Mouse (Mus musculus): ENCODE measurements around the gene Cachd1. TPM values are rescaled to one million over a fixed set of nuclear protein-coding genes. Genes with fewer than 3 reads are reported as not detected.
A peak's percentile ranks its signal among the peaks of the same experiment; 100 is the strongest.

Cachd1 gene
- polyA plus RNA-seq, 1 experiment from 2014 or later: 6.6 TPM

DNA sequence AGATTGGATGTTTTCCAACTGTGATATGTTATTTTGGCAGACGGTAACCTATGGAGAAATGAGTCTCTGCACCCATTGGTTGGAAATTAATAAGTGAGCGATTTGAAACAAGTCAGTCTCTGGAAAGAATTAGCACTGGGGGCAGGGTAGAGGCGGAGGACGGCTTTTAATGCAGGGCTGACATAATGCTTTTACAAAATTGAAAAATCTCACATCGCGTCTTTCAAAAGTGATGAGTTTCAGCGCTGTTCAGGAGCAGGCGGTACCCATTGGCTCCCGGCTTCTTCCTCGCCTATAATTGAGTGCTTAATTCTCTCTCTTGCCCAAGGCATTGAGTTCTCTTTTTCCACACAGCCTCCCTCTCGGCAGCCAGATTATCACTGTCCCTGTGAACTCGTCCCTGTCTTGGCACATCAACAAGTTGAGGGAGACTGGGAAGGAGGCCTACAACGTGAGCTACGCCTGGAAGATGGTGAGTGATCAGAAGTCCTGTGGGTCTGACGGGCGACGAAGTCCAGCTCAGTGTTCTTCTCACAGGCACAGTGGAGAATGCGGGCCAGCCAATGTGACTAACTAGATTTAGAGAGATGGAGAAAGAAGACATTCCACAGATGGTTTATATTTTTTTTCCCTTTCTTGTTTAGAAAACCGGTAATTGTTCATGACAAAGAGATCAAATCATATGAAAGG lies 191.4 kb downstream of the Cachd1 start:
- Histone ChIP-seq H3K36me3 (replicated peaks) (no peaks in the 10 kb centered on the region), H3K4me3 (replicated peaks) (no peak overlapping the region), H3K27me3 (no peaks in the 10 kb centered on the region), H3K9ac (no peak overlapping the region), H3K9me3 (replicated peaks) (no peaks in the 10 kb centered on the region), H3K4me2 (no peak overlapping the region), H3K4me1 (replicated peaks) (no peaks in the 10 kb centered on the region), H3K27ac (replicated peaks) (no peak overlapping the region)
- no peak for ATAC-seq (ENCODE audit: insufficient read depth)
- 76% methylated on average over 19 of the region's 19 CpGs for WGBS (ENCODE audit: insufficient replicate concordance)

DNA sequence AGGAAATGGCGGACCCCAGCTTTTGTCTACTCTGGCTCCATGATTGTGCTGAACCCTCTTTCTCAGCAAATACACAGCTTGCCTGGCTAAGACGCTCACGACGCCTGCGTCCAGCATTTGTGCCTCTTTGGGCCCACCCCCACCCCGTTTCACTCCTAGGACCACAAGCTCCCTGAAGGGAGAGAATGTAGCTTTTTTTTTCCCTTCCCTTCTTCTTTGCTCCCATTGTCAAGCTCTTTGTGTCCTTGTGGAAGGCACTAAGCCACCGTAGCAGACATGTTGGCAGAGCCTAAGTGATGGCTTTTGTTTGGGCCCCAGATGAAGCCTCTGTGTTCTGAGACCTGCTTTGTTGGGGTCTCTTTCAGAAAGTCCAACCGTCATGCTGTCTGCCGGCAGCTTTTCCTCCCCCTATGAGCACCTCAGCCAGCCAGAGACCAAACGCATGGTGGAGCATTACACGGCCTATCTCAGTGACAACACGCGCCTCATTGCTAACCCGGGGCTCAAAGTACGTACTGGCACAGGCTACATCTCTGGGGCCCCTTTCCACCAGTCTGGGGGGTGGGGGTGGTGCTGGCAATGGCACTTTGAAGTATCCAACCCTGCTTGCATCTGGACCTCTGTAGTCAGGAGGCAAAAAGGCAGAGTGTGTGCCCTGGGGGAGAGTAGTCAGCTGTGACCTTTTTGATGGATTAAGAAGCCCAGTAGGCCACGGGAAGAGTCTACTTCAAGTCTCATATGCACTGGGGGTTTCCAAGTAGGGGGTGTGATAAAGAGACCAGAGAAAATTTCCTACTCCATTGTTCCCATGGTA lies 197.4 kb downstream of the Cachd1 start:
- H3K9me3 ChIP-seq (replicated peaks): no peaks in the 10 kb centered on the region
- no peak overlapping the region for H3K4me3 ChIP-seq (replicated peaks)
- ATAC-seq (ENCODE audit: insufficient read depth): no peak
- no peak overlapping the region for H3K27ac ChIP-seq (replicated peaks)
- no peaks in the 10 kb centered on the region for H3K27me3 ChIP-seq
- H3K4me1 ChIP-seq (replicated peaks): no peaks in the 10 kb centered on the region
- no peak overlapping the region for H3K4me2 ChIP-seq
- no peak overlapping the region for H3K9ac ChIP-seq
- H3K36me3 ChIP-seq (replicated peaks): no peaks in the 10 kb centered on the region
- WGBS (ENCODE audit: insufficient replicate concordance): 77% methylated on average over 16 of the region's 16 CpGs

DNA sequence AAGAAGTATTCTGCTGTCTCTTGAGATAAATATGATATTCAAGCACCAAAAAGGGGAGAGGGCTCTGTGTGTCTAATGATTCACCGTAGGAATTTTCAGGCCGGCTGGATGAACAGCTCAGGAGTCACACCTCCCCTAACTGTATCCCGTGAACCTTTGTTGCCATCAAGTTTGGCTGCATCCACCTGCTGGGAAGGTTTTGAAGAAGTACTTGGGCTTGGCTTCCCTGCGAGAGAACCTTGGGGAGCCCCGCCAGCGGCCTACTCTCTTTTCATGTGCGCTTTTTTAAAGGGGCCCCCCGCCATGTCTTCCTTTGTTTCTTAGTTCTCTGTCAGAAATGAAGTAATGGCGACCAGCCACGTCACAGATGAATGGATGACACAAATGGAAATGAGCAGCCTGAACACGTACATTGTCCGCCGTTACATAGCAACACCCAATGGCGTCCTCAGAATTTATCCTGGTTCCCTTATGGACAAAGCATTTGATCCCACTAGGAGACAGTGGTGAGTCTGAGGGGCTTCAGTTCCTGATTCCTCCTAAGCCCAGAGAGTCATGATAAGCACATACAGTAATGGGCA lies 198.1 kb downstream of the Cachd1 start:
- Histone ChIP-seq H3K4me1 (replicated peaks) (no peaks in the 10 kb centered on the region), H3K9ac (no peak overlapping the region), H3K27me3 (no peaks in the 10 kb centered on the region), H3K27ac (replicated peaks) (no peak overlapping the region), H3K4me3 (replicated peaks) (no peak overlapping the region), H3K4me2 (no peak overlapping the region), H3K36me3 (replicated peaks) (no peaks in the 10 kb centered on the region), H3K9me3 (replicated peaks) (no peaks in the 10 kb centered on the region)
- no peak for ATAC-seq (ENCODE audit: insufficient read depth)
- 76% methylated on average over 14 of the region's 14 CpGs for WGBS (ENCODE audit: insufficient replicate concordance)

DNA sequence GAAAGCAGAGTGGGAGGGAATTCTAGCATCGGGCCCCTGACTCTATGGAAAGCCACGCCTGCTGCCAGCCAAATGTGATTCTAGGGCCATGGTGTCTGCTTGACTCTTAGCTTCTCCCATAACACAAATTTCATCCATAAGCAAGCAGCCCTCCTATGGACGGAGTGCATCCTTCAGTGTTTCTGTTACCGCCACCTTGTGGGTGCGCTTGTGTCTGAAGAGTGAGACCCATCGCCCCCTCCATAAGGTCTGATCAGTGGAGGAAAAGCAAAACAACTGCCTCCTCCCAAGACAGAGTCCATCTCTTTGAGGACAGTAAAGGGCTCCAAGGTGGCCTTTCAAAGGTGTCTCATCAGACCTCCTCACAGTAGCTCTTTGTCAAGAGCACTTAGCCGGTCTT lies 201.0 kb downstream of the Cachd1 start:
- Histone ChIP-seq H3K27ac (replicated peaks) (no peak overlapping the region), H3K9ac (no peak overlapping the region), H3K9me3 (replicated peaks) (no peaks in the 10 kb centered on the region), H3K36me3 (replicated peaks) (no peaks in the 10 kb centered on the region), H3K4me1 (replicated peaks) (no peaks in the 10 kb centered on the region), H3K27me3 (no peaks in the 10 kb centered on the region), H3K4me3 (replicated peaks) (no peak overlapping the region), H3K4me2 (no peak overlapping the region)
- ATAC-seq (ENCODE audit: insufficient read depth): no peak
- 78% methylated on average over 7 of the region's 7 CpGs for WGBS (ENCODE audit: insufficient replicate concordance)

DNA sequence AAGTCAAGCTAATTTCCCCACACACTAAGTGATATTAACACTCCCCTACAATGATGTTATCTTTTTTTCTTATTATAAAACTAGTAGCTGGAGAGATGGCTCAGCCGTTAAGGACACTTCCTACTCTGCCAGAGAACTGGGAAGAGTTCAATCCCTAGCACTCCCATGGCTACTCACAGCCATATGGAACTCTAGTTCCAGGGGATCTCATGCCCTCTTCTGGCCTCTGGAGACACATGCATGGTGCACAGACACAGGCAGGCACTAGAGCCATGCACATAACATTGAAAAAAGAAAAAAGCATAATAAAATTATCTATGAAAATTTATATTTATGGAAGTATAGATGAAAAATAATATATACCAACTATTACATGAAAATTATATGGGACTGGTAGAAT lies 210.7 kb downstream of the Cachd1 start:
- no peak for ATAC-seq (ENCODE audit: insufficient read depth)
- WGBS (ENCODE audit: insufficient replicate concordance): 59% methylated on average over 1 of the region's 1 CpGs
- H3K4me3 ChIP-seq (replicated peaks): no peak overlapping the region

DNA sequence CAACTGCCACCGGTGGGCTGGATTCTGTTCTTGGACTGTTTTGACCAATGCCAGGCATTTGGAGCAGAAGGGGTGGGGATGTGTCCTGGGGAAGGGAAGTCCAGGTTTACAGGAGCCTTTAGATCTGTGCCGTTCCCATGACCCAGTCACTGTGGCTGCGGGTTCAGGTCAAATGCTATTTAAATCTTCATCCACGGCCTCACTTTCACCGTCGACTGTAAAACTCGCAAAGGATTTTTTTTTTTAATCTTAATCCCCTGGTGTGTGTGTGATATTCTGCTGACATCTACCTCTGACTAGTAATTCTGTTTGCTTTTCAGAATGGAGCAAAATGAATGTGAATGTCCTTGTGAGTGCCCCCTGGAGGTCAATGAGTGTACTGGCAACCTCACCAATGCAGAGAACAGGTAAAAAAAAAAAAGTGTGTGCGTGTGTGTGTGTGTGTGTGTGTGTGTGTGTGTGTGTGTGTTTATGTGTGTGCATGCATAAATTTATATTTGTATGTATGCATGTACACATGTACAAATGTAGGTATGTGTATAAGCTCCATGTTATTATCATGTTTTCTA lies 211.8 kb downstream of the Cachd1 start:
- Histone ChIP-seq H3K36me3 (replicated peaks) (no peaks in the 10 kb centered on the region), H3K4me3 (replicated peaks) (no peak overlapping the region), H3K4me1 (replicated peaks) (peaks cover 21% of the 10 kb centered on the region), H3K9me3 (replicated peaks) (no peaks in the 10 kb centered on the region), H3K4me2 (no peak overlapping the region), H3K27me3 (no peaks in the 10 kb centered on the region), H3K27ac (replicated peaks) (no peak overlapping the region), H3K9ac (no peak overlapping the region)
- no peak for ATAC-seq (ENCODE audit: insufficient read depth)
- WGBS (ENCODE audit: insufficient replicate concordance): 76% methylated on average over 8 of the region's 8 CpGs

More for the DNA sequence above, 210.7 kb downstream of the Cachd1 start:
- H3K36me3 ChIP-seq (replicated peaks): no peaks in the 10 kb centered on the region
- H3K4me2 ChIP-seq: no peak overlapping the region
- no peaks in the 10 kb centered on the region for H3K27me3 ChIP-seq
- H3K9me3 ChIP-seq (replicated peaks): no peaks in the 10 kb centered on the region
- H3K9ac ChIP-seq: no peak overlapping the region
- no peak overlapping the region for H3K27ac ChIP-seq (replicated peaks)
- peaks cover 9% of the 10 kb centered on the region for H3K4me1 ChIP-seq (replicated peaks)

DNA sequence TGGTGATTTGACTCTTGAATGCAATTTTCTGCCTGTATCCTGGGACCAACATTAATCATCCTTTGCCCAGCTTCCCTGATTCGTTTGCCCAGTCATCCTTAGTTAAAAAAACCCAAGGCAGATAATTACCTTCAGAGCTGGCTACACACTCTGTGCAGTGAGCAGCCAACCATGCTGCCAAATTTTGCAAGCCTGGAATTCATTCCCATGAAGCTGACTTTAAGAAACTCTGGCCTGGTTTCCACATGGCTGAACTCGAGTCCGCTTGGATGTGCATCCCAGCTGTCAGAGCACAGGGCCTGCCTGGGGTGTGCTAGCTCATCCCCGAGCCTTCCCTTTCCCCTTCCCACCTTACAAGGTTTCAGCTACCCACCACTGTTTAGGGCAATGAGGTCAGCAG lies 214.5 kb downstream of the Cachd1 start:
- Histone ChIP-seq H3K4me3 (replicated peaks) (no peak overlapping the region), H3K27me3 (no peaks in the 10 kb centered on the region), H3K4me1 (replicated peaks) (peaks cover 42% of the 10 kb centered on the region), H3K9me3 (replicated peaks) (no peaks in the 10 kb centered on the region), H3K4me2 (no peak overlapping the region), H3K9ac (no peak overlapping the region), H3K27ac (replicated peaks) (0 out of 2 replicates have a peak overlapping the region, but pooled peaks have one; percentile 15), H3K36me3 (replicated peaks) (no peaks in the 10 kb centered on the region)
- ATAC-seq (ENCODE audit: insufficient read depth): no peak
- WGBS (ENCODE audit: insufficient replicate concordance): 76% methylated on average over 4 of the region's 4 CpGs

DNA sequence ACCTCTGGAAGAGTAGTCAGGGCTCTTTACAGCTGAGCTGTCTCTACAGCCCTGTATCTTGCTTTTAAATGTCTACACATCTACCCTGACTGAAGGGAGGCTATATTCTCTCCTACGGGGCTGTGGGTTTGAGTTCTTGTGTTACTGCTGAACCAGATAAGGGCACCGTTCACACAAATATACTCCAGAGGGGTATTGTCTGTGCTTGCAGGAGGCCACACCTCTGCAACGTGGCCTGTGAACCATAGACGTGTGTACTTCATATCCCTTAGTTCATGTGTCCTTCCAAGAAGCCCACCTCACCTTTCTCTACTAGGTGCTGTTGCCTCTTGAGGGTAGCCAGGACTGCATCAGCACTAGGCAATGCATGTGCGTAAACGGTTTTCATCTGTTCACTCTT lies 215.6 kb downstream of the Cachd1 start:
- peak; percentile 5; the same call in 1 of the 2 replicates for ATAC-seq (ENCODE audit: insufficient read depth)
- peak overlapping the region; percentile 97 for H3K27ac ChIP-seq (replicated peaks)
- no peak overlapping the region for H3K9ac ChIP-seq

DNA sequence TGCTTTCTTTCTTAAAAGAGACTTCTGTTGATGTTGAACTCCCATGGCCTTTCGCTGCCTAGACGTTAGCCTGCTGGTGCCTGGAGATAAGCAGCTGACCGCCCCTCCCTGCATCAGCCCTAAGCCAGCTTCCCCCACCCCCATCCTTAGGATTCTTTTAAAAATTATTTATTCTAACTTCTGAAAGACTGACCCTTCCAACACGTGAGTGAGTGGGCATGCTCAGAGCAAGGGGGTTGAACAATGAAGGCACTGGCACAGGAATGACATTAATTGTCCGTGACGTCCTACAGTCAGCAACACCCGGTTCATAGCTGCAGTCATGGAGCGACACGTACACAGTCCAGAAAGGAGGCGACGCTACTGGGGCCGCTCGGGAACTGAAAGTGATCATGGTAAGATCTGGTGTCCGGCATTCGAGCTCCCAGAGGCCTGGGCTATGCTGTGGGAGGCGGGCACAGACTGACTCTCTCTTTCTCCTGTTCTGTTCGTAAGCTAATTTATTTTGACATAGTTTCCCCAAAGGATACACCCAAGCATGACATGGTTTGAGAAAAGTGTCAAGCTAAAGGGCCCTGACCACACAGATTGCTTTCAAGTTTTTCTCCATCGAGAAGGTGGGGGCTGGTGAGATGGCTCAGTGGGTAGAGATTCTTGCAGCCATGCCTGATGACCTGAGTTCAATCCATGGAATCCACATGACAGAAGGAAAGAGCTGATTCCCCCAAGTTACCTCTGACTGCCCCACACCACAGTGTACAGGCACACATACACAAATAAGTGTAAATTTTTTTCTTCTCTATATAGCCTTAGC lies 218.2 kb downstream of the Cachd1 start:
- peak overlapping the region; percentile 55 for H3K9ac ChIP-seq
- peak overlapping the region; percentile 64 for H3K4me2 ChIP-seq
- WGBS (ENCODE audit: insufficient replicate concordance): 21% methylated on average over 18 of the region's 18 CpGs
- H3K4me1 ChIP-seq (replicated peaks): peaks cover 64% of the 10 kb centered on the region
- H3K36me3 ChIP-seq (replicated peaks): no peaks in the 10 kb centered on the region; the same call in 1 of the 2 replicates
- H3K27me3 ChIP-seq: no peaks in the 10 kb centered on the region
- H3K4me3 ChIP-seq (replicated peaks): peak overlapping the region; percentile 59
- H3K27ac ChIP-seq (replicated peaks): peak overlapping the region; percentile 97
- ATAC-seq (ENCODE audit: insufficient read depth): peak; percentile 95
- H3K9me3 ChIP-seq (replicated peaks): no peaks in the 10 kb centered on the region

More for the DNA sequence above, 215.6 kb downstream of the Cachd1 start:
- Histone ChIP-seq H3K9me3 (replicated peaks) (no peaks in the 10 kb centered on the region), H3K4me2 (no peak overlapping the region), H3K27me3 (no peaks in the 10 kb centered on the region), H3K36me3 (replicated peaks) (no peaks in the 10 kb centered on the region; the same call in 1 of the 2 replicates), H3K4me1 (replicated peaks) (peaks cover 53% of the 10 kb centered on the region), H3K4me3 (replicated peaks) (no peak overlapping the region)
- 41% methylated on average over 6 of the region's 6 CpGs for WGBS (ENCODE audit: insufficient replicate concordance)

DNA sequence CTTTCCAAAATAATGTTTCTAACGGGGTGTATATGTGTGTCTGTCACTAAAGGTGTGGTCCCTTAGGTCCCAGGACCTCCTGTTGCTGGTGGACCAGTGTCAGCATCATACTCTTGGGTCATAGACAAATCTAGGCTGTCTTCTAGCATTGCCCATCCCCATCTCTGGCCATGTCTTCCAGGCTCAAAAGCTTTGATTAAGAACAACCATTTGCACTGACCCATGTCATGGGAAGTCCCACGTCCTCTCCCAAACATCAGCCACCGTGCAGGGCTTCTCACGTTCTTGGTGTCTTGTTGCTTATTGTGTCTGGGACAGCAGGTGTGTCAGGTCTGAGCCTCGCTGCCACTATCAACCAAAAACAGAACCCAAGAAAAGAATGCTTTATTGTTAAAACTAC lies 219.1 kb downstream of the Cachd1 start:
- H3K9me3 ChIP-seq (replicated peaks): no peaks in the 10 kb centered on the region
- H3K27ac ChIP-seq (replicated peaks): peak overlapping the region; percentile 97
- ATAC-seq (ENCODE audit: insufficient read depth): no peak
- H3K9ac ChIP-seq: peak overlapping the region; percentile 55
- peak overlapping the region; percentile 64 for H3K4me2 ChIP-seq
- peaks cover 62% of the 10 kb centered on the region for H3K4me1 ChIP-seq (replicated peaks)
- no peaks in the 10 kb centered on the region; the same call in 1 of the 2 replicates for H3K36me3 ChIP-seq (replicated peaks)
- peak overlapping the region; percentile 59 for H3K4me3 ChIP-seq (replicated peaks)
- no peaks in the 10 kb centered on the region for H3K27me3 ChIP-seq
- 77% methylated on average over 5 of the region's 5 CpGs for WGBS (ENCODE audit: insufficient replicate concordance)
